Mouse (Mus musculus) R1 (cell line): ENCODE measurements around the gene 4930404H24Rik.
A peak's percentile ranks its signal among the peaks of the same experiment; 100 is the strongest.

Experiments
- DNase-seq: peaks from one replicate; pipeline ENCODE4 v3.0.0-alpha.2; 2018; ENCODE audit warnings: low read depth, low spot score

The 4930404H24Rik gene

DNA sequence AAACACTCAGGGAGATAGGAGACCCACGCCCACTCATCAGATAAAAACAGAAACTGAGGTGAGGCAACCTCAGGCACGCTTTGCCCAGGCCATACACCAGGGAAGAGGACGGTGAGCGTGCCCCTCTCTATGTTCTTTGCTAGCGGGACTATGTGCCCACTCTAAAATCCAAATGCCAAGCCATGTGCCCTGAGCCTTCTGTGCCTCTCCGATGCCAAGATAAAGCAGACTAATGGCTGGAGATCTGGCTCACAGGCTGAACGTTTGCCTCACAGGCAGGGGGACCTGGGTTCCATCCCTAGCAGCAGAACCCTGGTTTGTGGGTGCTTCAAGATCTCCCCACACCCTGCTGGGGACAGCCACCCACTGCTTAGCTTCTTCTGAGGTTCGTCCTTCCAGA, 17.5 kb downstream of the 4930404H24Rik start:
- DNase-seq = no peak

DNA sequence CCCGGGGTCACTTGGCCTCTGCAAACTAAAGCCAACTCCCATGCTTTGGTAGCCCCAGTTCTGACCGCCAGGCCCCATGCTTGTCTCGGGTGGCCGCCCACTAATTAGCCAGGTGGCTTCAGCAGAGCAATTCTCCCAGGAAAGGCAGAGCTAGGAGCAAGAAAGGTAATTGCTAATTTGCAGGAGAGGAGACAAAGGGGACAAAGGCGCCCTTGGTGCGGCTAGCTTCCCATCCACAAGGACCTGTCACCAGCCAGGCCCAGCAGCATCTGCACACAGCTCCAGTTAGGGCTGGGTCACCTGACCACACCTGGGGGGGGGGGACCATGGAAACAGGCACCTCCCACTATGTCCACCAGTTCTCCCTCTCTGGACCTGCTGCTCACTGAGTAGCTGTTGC, 19.0 kb downstream of the 4930404H24Rik start:
- no peak for DNase-seq

GRCm38 (mm10) chr2:153512416-153513323, 20.1 kb downstream of the 4930404H24Rik start:
- DNase-seq = no peak

DNA sequence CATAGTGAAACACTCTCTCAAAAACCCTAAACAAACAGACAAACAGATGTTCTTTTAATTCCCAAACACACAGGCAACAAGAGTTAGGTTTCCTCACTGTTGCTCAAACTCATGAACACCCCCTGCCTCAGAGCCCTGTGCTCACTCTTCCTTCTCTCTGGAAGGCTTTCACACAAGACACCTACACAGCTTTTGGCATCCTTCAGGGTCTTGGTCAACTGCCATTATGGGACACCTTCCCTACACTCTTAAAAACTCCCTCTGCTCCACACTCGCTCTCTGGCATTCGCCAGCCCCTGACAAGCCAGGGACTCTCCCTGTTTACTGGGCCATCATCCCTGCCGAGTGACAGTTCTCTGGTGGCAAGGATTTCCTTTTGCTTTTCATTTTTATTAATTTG, 21.4 kb downstream of the 4930404H24Rik start:
- no peak for DNase-seq

DNA sequence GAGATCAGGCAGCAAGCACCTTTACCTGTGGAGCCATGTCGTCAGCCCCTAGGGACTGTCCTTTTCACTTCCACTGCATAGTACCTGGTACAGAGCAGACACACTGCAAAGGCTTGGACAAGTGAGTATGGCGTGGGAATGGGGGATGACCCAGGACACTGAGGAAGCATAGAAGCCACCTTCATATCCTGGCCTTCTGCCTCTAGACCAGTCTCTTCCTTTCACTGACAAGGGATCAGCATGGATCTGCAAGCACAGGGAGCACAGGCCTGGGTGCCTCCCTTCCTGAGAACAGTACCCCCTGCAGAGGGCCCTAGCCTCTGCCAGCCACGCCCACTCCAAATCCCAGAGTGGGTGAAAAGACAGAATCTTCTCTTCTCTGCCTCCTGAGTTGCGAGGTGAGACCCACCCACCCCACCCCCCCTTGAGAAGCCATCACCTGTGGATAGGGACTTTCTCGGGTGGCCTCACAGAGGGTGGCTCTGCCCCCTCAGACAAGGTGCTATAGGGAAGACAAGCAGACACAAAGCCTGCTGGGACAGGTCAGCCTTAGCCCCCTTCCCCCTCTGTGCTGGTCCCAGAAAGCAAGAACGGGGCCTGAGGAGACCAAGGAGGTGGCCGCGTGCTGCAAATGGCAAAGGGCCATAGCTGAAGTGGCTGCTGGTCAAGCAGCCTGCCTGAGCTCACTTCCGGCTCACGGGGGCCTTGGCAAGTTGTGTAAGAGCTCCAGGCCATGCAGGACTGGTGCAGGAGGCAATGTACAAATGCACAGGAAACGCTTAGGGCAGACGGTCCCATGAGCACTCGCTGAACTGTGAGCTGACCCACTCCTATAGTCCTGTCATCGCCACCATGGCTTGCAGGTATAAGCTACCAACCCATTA, 22.1 kb downstream of the 4930404H24Rik start:
- DNase-seq = no peak

DNA sequence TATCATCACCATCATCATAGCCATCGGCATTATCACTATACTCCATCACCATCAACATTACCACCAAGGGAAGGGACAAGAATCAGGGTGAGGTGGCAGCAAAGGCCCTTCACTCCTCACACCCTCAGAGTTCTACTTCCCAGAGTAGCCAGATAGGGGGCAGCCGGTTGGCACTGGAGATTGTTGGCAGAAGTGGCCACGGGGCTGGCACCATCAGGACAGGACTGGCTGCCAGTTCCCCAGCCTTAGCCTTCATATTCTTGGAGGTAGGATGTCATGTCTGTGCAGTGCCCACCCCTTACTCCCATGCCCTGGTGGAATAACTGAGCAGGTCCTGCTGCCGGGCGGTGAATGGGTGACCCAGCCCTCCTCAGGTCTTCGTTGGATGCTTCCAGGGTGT, 23.0 kb downstream of the 4930404H24Rik start:
- DNase-seq = no peak

DNA sequence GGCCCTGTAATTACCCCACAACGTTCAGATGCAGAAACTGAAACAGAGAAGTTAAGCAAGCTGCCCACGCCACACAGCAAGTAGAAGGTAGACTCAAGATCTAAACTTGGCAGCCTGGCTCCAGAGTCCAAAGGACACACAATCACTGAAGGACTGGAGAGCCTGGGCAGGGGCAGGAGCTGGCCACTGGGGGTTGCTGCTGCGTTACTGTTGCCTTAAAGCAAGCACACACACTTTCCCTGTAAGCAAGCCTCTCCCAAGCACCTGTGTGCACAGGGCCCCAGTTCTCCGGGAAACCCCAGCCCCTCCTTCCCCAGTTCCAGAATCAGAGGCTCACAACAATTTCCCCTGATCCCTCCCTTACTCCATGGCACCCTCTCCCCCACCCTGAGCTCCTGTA, 24.4 kb downstream of the 4930404H24Rik start:
- DNase-seq = no peak

- peak; percentile 65 for DNase-seq
These were observed 27.5 kb downstream of the 4930404H24Rik start for GRCm38 (mm10) chr2:153520057-153520456.

DNA sequence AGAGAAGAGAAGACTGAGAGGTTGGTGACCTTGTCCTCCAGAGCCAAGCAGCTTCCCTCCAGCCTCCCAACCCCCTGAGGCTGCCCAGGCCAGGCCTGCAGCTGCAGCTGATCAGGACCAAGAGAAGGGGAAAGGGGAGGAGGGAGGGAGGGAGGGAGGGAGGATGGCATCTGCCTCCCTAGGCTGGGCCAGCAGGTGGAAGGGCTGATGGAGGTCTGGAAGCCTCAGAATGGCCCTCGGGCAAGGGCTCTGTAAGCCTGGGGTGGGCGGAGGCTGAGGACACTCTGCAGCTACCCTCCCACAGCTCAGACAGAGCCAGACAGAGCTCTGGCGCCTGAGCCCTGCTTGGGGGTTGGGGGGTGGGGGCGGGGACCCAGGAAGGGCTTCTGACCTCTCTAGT, 29.7 kb downstream of the 4930404H24Rik start:
- no peak for DNase-seq

- peak; percentile 48 for DNase-seq
These were observed 30.6 kb downstream of the 4930404H24Rik start for GRCm38 (mm10) chr2:153523143-153523542.

- no peak for DNase-seq
These were observed 31.1 kb downstream of the 4930404H24Rik start for GRCm38 (mm10) chr2:153523656-153524055.

GRCm38 (mm10) chr2:153524727-153525126, 32.1 kb downstream of the 4930404H24Rik start:
- DNase-seq = no peak

- DNase-seq = peak; percentile 73
These were observed 33.3 kb downstream of the 4930404H24Rik start for GRCm38 (mm10) chr2:153525906-153526311.

DNA sequence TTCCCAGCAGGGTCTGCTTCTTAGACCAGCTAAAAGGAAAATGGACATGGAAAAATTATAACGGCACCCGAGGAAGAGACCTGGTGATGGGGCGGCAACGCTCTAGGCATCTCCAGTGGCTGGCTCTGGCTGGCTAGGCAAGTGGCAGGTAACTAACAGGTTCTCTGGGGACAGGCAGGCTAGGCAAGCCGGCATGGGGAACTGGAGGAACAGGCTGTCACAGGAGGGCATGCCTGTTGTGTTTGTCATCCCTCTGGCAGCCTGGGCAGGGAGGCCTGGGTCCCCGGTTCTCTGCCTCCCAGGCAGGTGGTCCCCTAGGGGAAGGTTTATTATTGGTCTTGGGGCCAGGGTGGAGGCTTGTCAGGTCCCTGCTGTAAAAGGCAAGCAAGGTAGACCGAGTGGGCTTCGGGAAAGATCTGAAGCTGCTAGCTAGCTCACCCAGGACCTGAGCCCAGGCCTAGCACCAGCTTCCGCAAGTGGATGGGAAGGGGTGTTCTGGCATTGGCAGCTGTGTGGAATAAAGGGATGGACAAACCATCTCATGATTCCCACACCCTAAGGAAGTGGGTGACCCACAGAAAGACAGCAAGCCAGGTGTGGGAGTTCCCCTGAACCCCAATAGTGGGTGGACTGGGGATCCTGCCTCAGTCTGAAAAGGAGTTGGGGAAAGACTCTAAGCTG, 34.4 kb downstream of the 4930404H24Rik start:
- no peak for DNase-seq

- peak; percentile 42 for DNase-seq
These were observed 35.3 kb downstream of the 4930404H24Rik start for GRCm38 (mm10) chr2:153527580-153528531.

GRCm38 (mm10) chr2:153528571-153529364, 36.2 kb downstream of the 4930404H24Rik start:
- DNase-seq = peak; percentile 34

DNA sequence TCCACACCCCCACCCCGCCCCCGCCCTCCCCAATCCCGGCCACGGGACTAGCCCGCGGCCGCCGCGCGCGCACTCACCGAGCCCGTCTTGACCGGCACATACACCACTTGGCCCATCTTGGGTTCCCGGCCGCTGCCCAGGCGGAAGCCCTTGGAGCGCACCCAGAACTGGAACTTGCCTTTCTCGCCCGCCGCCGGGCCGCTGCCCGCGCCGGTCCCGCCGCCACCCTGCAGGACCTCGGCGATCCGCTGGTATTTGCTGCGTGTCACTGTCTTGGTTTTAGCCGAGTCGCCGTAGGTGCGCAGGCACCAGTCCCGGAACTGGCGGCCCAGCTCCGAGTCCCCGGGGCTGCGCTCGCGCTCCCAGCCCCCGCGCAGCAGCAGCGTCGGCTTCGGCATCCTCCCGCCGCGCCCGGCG, 36.8 kb downstream of the 4930404H24Rik start:
- DNase-seq = peak; percentile 48

GRCm38 (mm10) chr2:153529931-153530766, 37.6 kb downstream of the 4930404H24Rik start, which contains the start of gene Nol4l:
Gene Nol4l, minus strand, starts transcription at chr2:153529971.
- peak; percentile 61 for DNase-seq

- no peak for DNase-seq
These were observed 38.4 kb downstream of the 4930404H24Rik start for GRCm38 (mm10) chr2:153530948-153531347.
